Mouse (Mus musculus): ENCODE measurements at regions not wholly inside any gene's neighbourhood (a gene's known extent, or its start where the extent isn't known, plus 50 kb on each side); places are given as distances from the start of the nearest gene placed in this dataset.
A peak's percentile ranks its signal among the peaks of the same experiment; 100 is the strongest.

- ATAC-seq (ENCODE audit: extremely low read depth, insufficient number of reproducible peaks, low FRiP score, low TSS enrichment), result no peak
- H3K27me3 ChIP-seq (replicated peaks), result peaks cover 16% of the 10 kb centered on the region; the same call in 1 of the 2 replicates
- peaks cover 19% of the 10 kb centered on the region for H3K4me1 ChIP-seq
- H3K9me3 ChIP-seq, result no peaks in the 10 kb centered on the region
- H3K9ac ChIP-seq, result no peak overlapping the region
- no peak overlapping the region for H3K4me2 ChIP-seq
- H3K27ac ChIP-seq (replicated peaks), result no peak overlapping the region
- 55% methylated on average over 7 of the region's 7 CpGs for WGBS
- H3K36me3 ChIP-seq, result no peaks in the 10 kb centered on the region
- no peak overlapping the region for H3K4me3 ChIP-seq
Observed at GRCm38 (mm10) chr13:31312772-31313171, 243.2 kb upstream of the Foxq1 start.

GRCm38 (mm10) chr13:31313821-31314220 lies 242.1 kb upstream of the Foxq1 start:
- Histone ChIP-seq H3K27me3 (replicated peaks) (peaks cover 16% of the 10 kb centered on the region; the same call in 1 of the 2 replicates), H3K4me2 (peak overlapping the region; percentile 12; the same call in 1 of the 2 replicates)
- WGBS, result 55% methylated on average over 5 of the region's 5 CpGs

GRCm38 (mm10) chr13:31317066-31317465 lies 238.9 kb upstream of the Foxq1 start:
- Histone ChIP-seq H3K4me1 (peaks cover 6% of the 10 kb centered on the region), H3K27ac (replicated peaks) (no peak overlapping the region), H3K9me3 (no peaks in the 10 kb centered on the region), H3K4me2 (no peak overlapping the region), H3K4me3 (no peak overlapping the region), H3K9ac (no peak overlapping the region), H3K27me3 (replicated peaks) (peaks cover 27% of the 10 kb centered on the region), H3K36me3 (no peaks in the 10 kb centered on the region)
- WGBS, result 59% methylated on average over 8 of the region's 8 CpGs
- ATAC-seq (ENCODE audit: extremely low read depth, insufficient number of reproducible peaks, low FRiP score, low TSS enrichment), result no peak

More at GRCm38 (mm10) chr13:31313821-31314220, 242.1 kb upstream of the Foxq1 start:
- peaks cover 19% of the 10 kb centered on the region for H3K4me1 ChIP-seq
- H3K27ac ChIP-seq (replicated peaks), result no peak overlapping the region
- no peak overlapping the region for H3K9ac ChIP-seq
- ATAC-seq (ENCODE audit: extremely low read depth, insufficient number of reproducible peaks, low FRiP score, low TSS enrichment), result no peak
- no peaks in the 10 kb centered on the region for H3K36me3 ChIP-seq
- no peak overlapping the region for H3K4me3 ChIP-seq
- H3K9me3 ChIP-seq, result no peaks in the 10 kb centered on the region

GRCm38 (mm10) chr13:31318008-31318407 lies 237.9 kb upstream of the Foxq1 start:
- no peak overlapping the region for H3K4me3 ChIP-seq
- H3K27me3 ChIP-seq (replicated peaks), result peaks cover 32% of the 10 kb centered on the region
- no peak overlapping the region for H3K27ac ChIP-seq (replicated peaks)
- whole genome bisulfite sequencing, result 76% methylated on average over 2 of the region's 2 CpGs
- no peak for ATAC-seq (ENCODE audit: extremely low read depth, insufficient number of reproducible peaks, low FRiP score, low TSS enrichment)
- no peak overlapping the region for H3K4me2 ChIP-seq
- no peaks in the 10 kb centered on the region for H3K36me3 ChIP-seq
- peaks cover 6% of the 10 kb centered on the region for H3K4me1 ChIP-seq
- H3K9me3 ChIP-seq, result no peaks in the 10 kb centered on the region
- no peak overlapping the region for H3K9ac ChIP-seq

GRCm38 (mm10) chr13:31321411-31321810 lies 234.5 kb upstream of the Foxq1 start:
- peaks cover 29% of the 10 kb centered on the region for H3K27me3 ChIP-seq (replicated peaks)
- H3K36me3 ChIP-seq, result no peaks in the 10 kb centered on the region
- no peak overlapping the region for H3K4me3 ChIP-seq
- H3K9ac ChIP-seq, result no peak overlapping the region
- H3K4me1 ChIP-seq, result peaks cover 2% of the 10 kb centered on the region
- H3K4me2 ChIP-seq, result no peak overlapping the region
- no peak overlapping the region for H3K27ac ChIP-seq (replicated peaks)
- whole genome bisulfite sequencing, result 47% methylated on average over 2 of the region's 2 CpGs
- H3K9me3 ChIP-seq, result no peaks in the 10 kb centered on the region
- no peak for ATAC-seq (ENCODE audit: extremely low read depth, insufficient number of reproducible peaks, low FRiP score, low TSS enrichment)

GRCm38 (mm10) chr13:31326269-31326851 lies 229.6 kb upstream of the Foxq1 start:
- no peak for ATAC-seq (ENCODE audit: extremely low read depth, insufficient number of reproducible peaks, low FRiP score, low TSS enrichment)
- H3K27ac ChIP-seq (replicated peaks), result no peak overlapping the region
- no peak overlapping the region for H3K9ac ChIP-seq
- WGBS, result 46% methylated on average over 12 of the region's 12 CpGs
- no peak overlapping the region for H3K4me3 ChIP-seq
- peaks cover 16% of the 10 kb centered on the region for H3K4me1 ChIP-seq
- peaks cover 21% of the 10 kb centered on the region; the same call in 1 of the 2 replicates for H3K27me3 ChIP-seq (replicated peaks)
- no peaks in the 10 kb centered on the region for H3K9me3 ChIP-seq
- no peaks in the 10 kb centered on the region for H3K36me3 ChIP-seq
- no peak overlapping the region for H3K4me2 ChIP-seq

GRCm38 (mm10) chr13:31327511-31327951 lies 228.4 kb upstream of the Foxq1 start:
- H3K27me3 ChIP-seq (replicated peaks), result peaks cover 21% of the 10 kb centered on the region; the same call in 1 of the 2 replicates
- H3K27ac ChIP-seq (replicated peaks), result no peak overlapping the region
- H3K4me3 ChIP-seq, result no peak overlapping the region
- H3K36me3 ChIP-seq, result no peaks in the 10 kb centered on the region
- H3K4me1 ChIP-seq, result peaks cover 16% of the 10 kb centered on the region
- no peak overlapping the region for H3K9ac ChIP-seq
- ATAC-seq (ENCODE audit: extremely low read depth, insufficient number of reproducible peaks, low FRiP score, low TSS enrichment), result no peak
- no peak overlapping the region for H3K4me2 ChIP-seq
- no peaks in the 10 kb centered on the region for H3K9me3 ChIP-seq
- 60% methylated on average over 7 of the region's 7 CpGs for WGBS

- WGBS, result 75% methylated on average over 8 of the region's 8 CpGs
- H3K36me3 ChIP-seq, result no peaks in the 10 kb centered on the region
- peaks cover 16% of the 10 kb centered on the region; the same call in 1 of the 2 replicates for H3K27me3 ChIP-seq (replicated peaks)
- no peak overlapping the region for H3K4me2 ChIP-seq
- no peak for ATAC-seq (ENCODE audit: extremely low read depth, insufficient number of reproducible peaks, low FRiP score, low TSS enrichment)
- no peaks in the 10 kb centered on the region for H3K9me3 ChIP-seq
- peaks cover 16% of the 10 kb centered on the region for H3K4me1 ChIP-seq
- no peak overlapping the region for H3K9ac ChIP-seq
- H3K27ac ChIP-seq (replicated peaks), result no peak overlapping the region
- H3K4me3 ChIP-seq, result no peak overlapping the region
Observed at GRCm38 (mm10) chr13:31328756-31329155, 227.2 kb upstream of the Foxq1 start.

- peaks cover 16% of the 10 kb centered on the region for H3K4me1 ChIP-seq
- peaks cover 11% of the 10 kb centered on the region; the same call in 1 of the 2 replicates for H3K27me3 ChIP-seq (replicated peaks)
- WGBS, result 75% methylated on average over 5 of the region's 5 CpGs
- no peak overlapping the region for H3K4me3 ChIP-seq
- H3K36me3 ChIP-seq, result no peaks in the 10 kb centered on the region
- H3K27ac ChIP-seq (replicated peaks), result no peak overlapping the region
- H3K9ac ChIP-seq, result no peak overlapping the region
- H3K4me2 ChIP-seq, result no peak overlapping the region
- ATAC-seq (ENCODE audit: extremely low read depth, insufficient number of reproducible peaks, low FRiP score, low TSS enrichment), result no peak
- no peaks in the 10 kb centered on the region for H3K9me3 ChIP-seq
Observed at GRCm38 (mm10) chr13:31330731-31331130, 225.2 kb upstream of the Foxq1 start.

GRCm38 (mm10) chr13:31334981-31335380 lies 221.0 kb upstream of the Foxq1 start:
- no peaks in the 10 kb centered on the region for H3K4me1 ChIP-seq
- peaks cover 12% of the 10 kb centered on the region; the same call in 1 of the 2 replicates for H3K27me3 ChIP-seq (replicated peaks)
- no peak overlapping the region for H3K27ac ChIP-seq (replicated peaks)
- no peaks in the 10 kb centered on the region for H3K9me3 ChIP-seq
- no peak overlapping the region for H3K4me2 ChIP-seq
- H3K36me3 ChIP-seq, result no peaks in the 10 kb centered on the region
- H3K9ac ChIP-seq, result no peak overlapping the region
- WGBS, result 81% methylated on average over 3 of the region's 3 CpGs
- H3K4me3 ChIP-seq, result no peak overlapping the region
- no peak for ATAC-seq (ENCODE audit: extremely low read depth, insufficient number of reproducible peaks, low FRiP score, low TSS enrichment)

- Histone ChIP-seq H3K4me3 (no peak overlapping the region), H3K27me3 (replicated peaks) (peaks cover 12% of the 10 kb centered on the region; the same call in 1 of the 2 replicates), H3K9ac (no peak overlapping the region), H3K4me2 (no peak overlapping the region), H3K27ac (replicated peaks) (no peak overlapping the region), H3K9me3 (0 out of 2 replicates have a peak, but pooled peaks cover 3% of the 10 kb centered on the region), H3K4me1 (no peaks in the 10 kb centered on the region), H3K36me3 (no peaks in the 10 kb centered on the region)
- WGBS, result 71% methylated on average over 6 of the region's 6 CpGs
- ATAC-seq (ENCODE audit: extremely low read depth, insufficient number of reproducible peaks, low FRiP score, low TSS enrichment), result no peak
Observed at GRCm38 (mm10) chr13:31337631-31338030, 218.3 kb upstream of the Foxq1 start.

GRCm38 (mm10) chr13:31339386-31339785 lies 216.5 kb upstream of the Foxq1 start:
- Histone ChIP-seq H3K4me3 (no peak overlapping the region), H3K4me2 (no peak overlapping the region), H3K36me3 (no peaks in the 10 kb centered on the region), H3K4me1 (no peaks in the 10 kb centered on the region), H3K27me3 (replicated peaks) (0 out of 2 replicates have a peak, but pooled peaks cover 12% of the 10 kb centered on the region), H3K27ac (replicated peaks) (no peak overlapping the region), H3K9ac (no peak overlapping the region), H3K9me3 (0 out of 2 replicates have a peak, but pooled peaks cover 3% of the 10 kb centered on the region)
- WGBS, result 82% methylated on average over 7 of the region's 7 CpGs
- ATAC-seq (ENCODE audit: extremely low read depth, insufficient number of reproducible peaks, low FRiP score, low TSS enrichment), result no peak
